Mouse (Mus musculus): ENCODE results near the gene Cep295nl. TPM values are rescaled to one million over a fixed set of nuclear protein-coding genes. Genes with fewer than 3 reads are reported as not detected.
"Not testable (repeated sequence)": the region's sequence is repeated elsewhere in the genome, so short reads cannot be mapped to it uniquely, and the experiment has no call there.

Cep295nl gene
- polyA plus RNA-seq, 1 experiment from 2014 or later = 0.15 TPM

- 66% methylated on average over 4 of the region's 4 CpGs for WGBS
- Histone ChIP-seq H3K9ac (ENCODE audit: low read depth, low read length) (no peak overlapping the region), H3K9me3 (ENCODE audit: control insufficient read depth, low read length) (no peaks in the 10 kb centered on the region), H3K4me2 (ENCODE audit: low read length) (no peak overlapping the region), H3K36me3 (ENCODE audit: control insufficient read depth, insufficient read depth, low read length) (0 out of 2 replicates have a peak, but pooled peaks cover 3% of the 10 kb centered on the region), H3K4me1 (ENCODE audit: control insufficient read depth, insufficient read depth, low read depth, low read length) (peaks cover 18% of the 10 kb centered on the region), H3K27me3 (replicated peaks; ENCODE audit: control insufficient read depth, insufficient read depth, low read length) (no peaks in the 10 kb centered on the region), H3K27ac (ENCODE audit: low read depth, low read length) (no peak overlapping the region), H3K4me3 (ENCODE audit: low read length) (no peak overlapping the region)
- no peak for ATAC-seq
Measured at GRCm38 (mm10) chr11:118321971-118322370, 20.3 kb downstream of the Cep295nl start.

DNA sequence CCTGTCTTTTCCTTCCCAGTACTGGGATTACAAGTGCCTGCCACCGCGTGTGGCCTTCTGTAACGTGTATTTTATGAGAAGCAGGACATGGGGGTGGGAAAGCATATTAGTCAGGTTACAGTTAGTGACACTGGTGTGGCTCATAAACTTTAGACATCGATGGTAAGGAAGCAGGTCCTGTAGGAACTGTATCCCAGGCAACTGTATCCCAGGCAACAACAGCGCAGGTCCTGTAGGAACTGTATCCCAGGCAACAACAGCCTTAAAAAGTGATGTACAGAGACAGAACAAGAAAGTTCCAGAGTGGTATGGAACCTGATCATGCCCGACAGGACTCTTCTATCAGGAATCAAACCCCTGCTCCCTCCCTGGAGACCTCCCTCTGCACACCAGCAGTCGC lies 20.8 kb downstream of the Cep295nl start:
- H3K9ac ChIP-seq (ENCODE audit: low read depth, low read length) = no peak overlapping the region
- ATAC-seq = peak; percentile 59
- peaks cover 13% of the 10 kb centered on the region for H3K4me1 ChIP-seq (ENCODE audit: control insufficient read depth, insufficient read depth, low read depth, low read length)
- H3K9me3 ChIP-seq (ENCODE audit: control insufficient read depth, low read length) = no peaks in the 10 kb centered on the region
- no peak overlapping the region for H3K27ac ChIP-seq (ENCODE audit: low read depth, low read length)
- H3K36me3 ChIP-seq (ENCODE audit: control insufficient read depth, insufficient read depth, low read length) = 0 out of 2 replicates have a peak, but pooled peaks cover 3% of the 10 kb centered on the region
- no peak overlapping the region; the same call in 1 of the 2 replicates for H3K4me2 ChIP-seq (ENCODE audit: low read length)
- H3K4me3 ChIP-seq (ENCODE audit: low read length) = no peak overlapping the region
- H3K27me3 ChIP-seq (replicated peaks; ENCODE audit: control insufficient read depth, insufficient read depth, low read length) = no peaks in the 10 kb centered on the region
- 56% methylated on average over 7 of the region's 7 CpGs for WGBS

DNA sequence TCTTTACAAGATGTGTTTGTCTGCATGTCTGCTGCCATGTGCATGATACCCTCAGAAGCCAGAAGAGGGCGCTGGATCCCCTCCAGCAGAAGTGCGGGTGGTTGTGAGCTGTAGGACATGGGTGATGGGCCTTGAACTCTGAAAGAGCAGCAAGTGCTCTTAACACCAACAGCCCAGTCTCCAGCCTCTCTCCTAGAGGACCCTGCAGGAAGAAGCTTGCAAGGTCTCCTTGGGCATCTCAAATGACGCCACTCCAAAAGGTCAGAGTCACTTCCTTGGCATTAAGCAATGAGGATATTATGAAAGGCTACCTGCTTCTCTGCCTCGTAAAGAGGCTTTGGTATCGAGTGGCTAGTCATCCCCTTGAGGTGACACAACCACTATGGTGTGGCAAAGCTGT lies 23.6 kb downstream of the Cep295nl start:
- Histone ChIP-seq H3K9me3 (ENCODE audit: control insufficient read depth, low read length) (no peaks in the 10 kb centered on the region), H3K4me3 (ENCODE audit: low read length) (no peak overlapping the region), H3K4me2 (ENCODE audit: low read length) (no peak overlapping the region), H3K4me1 (ENCODE audit: control insufficient read depth, insufficient read depth, low read depth, low read length) (peaks cover 9% of the 10 kb centered on the region), H3K27ac (ENCODE audit: low read depth, low read length) (no peak overlapping the region), H3K9ac (ENCODE audit: low read depth, low read length) (no peak overlapping the region), H3K36me3 (ENCODE audit: control insufficient read depth, insufficient read depth, low read length) (0 out of 2 replicates have a peak, but pooled peaks cover 3% of the 10 kb centered on the region), H3K27me3 (replicated peaks; ENCODE audit: control insufficient read depth, insufficient read depth, low read length) (no peaks in the 10 kb centered on the region)
- 66% methylated on average over 5 of the region's 5 CpGs for WGBS
- ATAC-seq = no peak

DNA sequence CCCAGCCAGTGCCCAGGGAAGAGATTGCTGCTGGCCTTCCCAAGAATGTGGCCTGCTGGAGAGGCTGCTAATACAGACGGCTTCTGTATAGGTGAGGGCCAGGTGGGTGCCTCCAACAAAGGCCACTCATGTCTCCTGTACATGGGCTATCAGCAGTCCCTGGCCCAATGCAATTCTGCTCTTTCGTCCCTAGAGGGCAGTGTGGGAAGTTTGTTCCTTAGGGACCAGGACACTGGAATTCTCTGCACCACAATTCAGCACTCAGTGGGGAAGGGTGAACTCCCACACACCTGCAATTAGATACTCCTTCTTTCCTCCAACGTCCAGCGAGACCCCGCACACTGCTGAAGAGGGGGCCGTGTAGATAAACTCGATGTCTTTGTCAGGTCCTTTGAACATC lies 25.2 kb downstream of the Cep295nl start:
- H3K27ac ChIP-seq (ENCODE audit: low read depth, low read length) = no peak overlapping the region
- no peak overlapping the region for H3K9ac ChIP-seq (ENCODE audit: low read depth, low read length)
- 0 out of 2 replicates have a peak, but pooled peaks cover 5% of the 10 kb centered on the region for H3K36me3 ChIP-seq (ENCODE audit: control insufficient read depth, insufficient read depth, low read length)
- H3K4me2 ChIP-seq (ENCODE audit: low read length) = no peak overlapping the region
- H3K27me3 ChIP-seq (replicated peaks; ENCODE audit: control insufficient read depth, insufficient read depth, low read length) = no peaks in the 10 kb centered on the region
- peaks cover 9% of the 10 kb centered on the region for H3K4me1 ChIP-seq (ENCODE audit: control insufficient read depth, insufficient read depth, low read depth, low read length)
- 0 out of 2 replicates have a peak, but pooled peaks have one; percentile 27 for ATAC-seq
- WGBS = 27% methylated on average over 7 of the region's 7 CpGs
- H3K4me3 ChIP-seq (ENCODE audit: low read length) = no peak overlapping the region
- no peaks in the 10 kb centered on the region for H3K9me3 ChIP-seq (ENCODE audit: control insufficient read depth, low read length)

GRCm38 (mm10) chr11:118316231-118316806 lies 26.0 kb downstream of the Cep295nl start:
- Histone ChIP-seq H3K4me3 (ENCODE audit: low read length) (no peak overlapping the region), H3K4me2 (ENCODE audit: low read length) (no peak overlapping the region), H3K36me3 (ENCODE audit: control insufficient read depth, insufficient read depth, low read length) (peaks cover 7% of the 10 kb centered on the region; the same call in 1 of the 2 replicates), H3K27me3 (replicated peaks; ENCODE audit: control insufficient read depth, insufficient read depth, low read length) (no peaks in the 10 kb centered on the region), H3K9ac (ENCODE audit: low read depth, low read length) (no peak overlapping the region), H3K27ac (ENCODE audit: low read depth, low read length) (no peak overlapping the region), H3K4me1 (ENCODE audit: control insufficient read depth, insufficient read depth, low read depth, low read length) (peaks cover 1% of the 10 kb centered on the region), H3K9me3 (ENCODE audit: control insufficient read depth, low read length) (no peaks in the 10 kb centered on the region)
- 82% methylated on average over 8 of the region's 8 CpGs for WGBS
- no peak for ATAC-seq

DNA sequence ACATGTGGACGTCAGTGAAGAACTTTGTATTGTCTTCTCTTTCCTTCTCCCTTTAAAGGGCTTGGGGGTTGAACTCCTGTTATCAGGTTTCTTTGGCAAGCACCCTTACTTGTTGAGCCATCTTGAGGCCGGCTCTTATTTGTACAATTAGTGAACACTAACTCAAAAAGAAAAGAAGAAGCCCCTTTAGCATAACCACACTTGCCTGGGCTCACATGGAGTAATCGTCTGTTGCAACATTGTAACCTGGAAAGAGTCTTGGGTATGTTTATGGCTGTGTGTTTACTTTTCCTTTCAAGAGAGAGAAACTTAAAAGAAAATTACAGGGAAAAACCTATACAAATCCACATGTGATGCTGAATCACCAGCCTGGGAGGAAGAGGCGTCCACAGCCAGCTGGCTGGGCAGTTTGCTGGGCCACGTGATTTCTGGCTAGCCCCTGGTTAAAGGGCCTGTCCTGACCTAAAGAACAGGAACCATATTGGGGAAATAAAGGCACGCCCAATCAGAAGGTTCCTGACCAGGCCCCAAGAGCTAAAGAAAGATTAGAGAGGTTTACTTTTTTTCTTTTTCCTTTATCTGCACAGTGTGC lies 30.1 kb downstream of the Cep295nl start:
- Histone ChIP-seq H3K36me3 (ENCODE audit: control insufficient read depth, insufficient read depth, low read length) (peaks cover 25% of the 10 kb centered on the region), H3K27ac (ENCODE audit: low read depth, low read length) (no peak overlapping the region), H3K9ac (ENCODE audit: low read depth, low read length) (no peak overlapping the region), H3K4me2 (ENCODE audit: low read length) (no peak overlapping the region), H3K4me3 (ENCODE audit: low read length) (no peak overlapping the region), H3K9me3 (ENCODE audit: control insufficient read depth, low read length) (peaks cover 5% of the 10 kb centered on the region), H3K27me3 (replicated peaks; ENCODE audit: control insufficient read depth, insufficient read depth, low read length) (no peaks in the 10 kb centered on the region), H3K4me1 (ENCODE audit: control insufficient read depth, insufficient read depth, low read depth, low read length) (no peaks in the 10 kb centered on the region)
- ATAC-seq = no peak
- WGBS = 81% methylated on average over 6 of the region's 6 CpGs

- H3K4me3 ChIP-seq (ENCODE audit: low read length); H3K27me3 ChIP-seq (replicated peaks; ENCODE audit: control insufficient read depth, insufficient read depth, low read length); H3K4me1 ChIP-seq (ENCODE audit: control insufficient read depth, insufficient read depth, low read depth, low read length); H3K4me2 ChIP-seq (ENCODE audit: low read length); H3K9ac ChIP-seq (ENCODE audit: low read depth, low read length); ATAC-seq; H3K27ac ChIP-seq (ENCODE audit: low read depth, low read length); H3K9me3 ChIP-seq (ENCODE audit: control insufficient read depth, low read length): not testable (repeated sequence)
- peaks cover 28% of the 10 kb centered on the region for H3K36me3 ChIP-seq (ENCODE audit: control insufficient read depth, insufficient read depth, low read length)
- 91% methylated on average over 2 of the region's 2 CpGs for whole genome bisulfite sequencing
Measured at GRCm38 (mm10) chr11:118307962-118308361, 34.3 kb downstream of the Cep295nl start.

- not testable (repeated sequence) for H3K27ac ChIP-seq (ENCODE audit: low read depth, low read length); H3K27me3 ChIP-seq (replicated peaks; ENCODE audit: control insufficient read depth, insufficient read depth, low read length); H3K4me1 ChIP-seq (ENCODE audit: control insufficient read depth, insufficient read depth, low read depth, low read length); H3K4me2 ChIP-seq (ENCODE audit: low read length); ATAC-seq; H3K9ac ChIP-seq (ENCODE audit: low read depth, low read length); H3K9me3 ChIP-seq (ENCODE audit: control insufficient read depth, low read length); H3K4me3 ChIP-seq (ENCODE audit: low read length)
- 88% methylated on average over 4 of the region's 4 CpGs for WGBS
- H3K36me3 ChIP-seq (ENCODE audit: control insufficient read depth, insufficient read depth, low read length) = peaks cover 16% of the 10 kb centered on the region
Measured at GRCm38 (mm10) chr11:118303959-118304358, 38.3 kb downstream of the Cep295nl start.

DNA sequence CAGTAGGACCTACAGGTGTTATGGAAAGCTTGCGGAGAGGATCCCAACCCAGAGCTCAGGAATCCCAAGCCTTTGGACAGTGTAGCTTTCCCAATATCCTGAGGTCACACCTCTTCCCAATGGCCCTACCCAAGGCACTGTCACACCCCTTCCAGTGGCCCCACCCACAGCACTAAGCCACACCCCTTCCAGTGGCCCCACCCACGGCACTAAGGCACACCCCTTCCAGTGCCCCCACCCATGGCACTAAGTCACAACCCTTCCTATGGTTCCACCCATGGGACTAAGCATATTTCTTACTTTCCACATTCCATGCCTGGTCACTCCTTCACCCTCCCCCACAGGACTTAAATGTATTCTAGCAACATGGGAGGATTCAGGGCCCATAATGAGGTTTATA lies 43.5 kb downstream of the Cep295nl start:
- peaks cover 7% of the 10 kb centered on the region for H3K36me3 ChIP-seq (ENCODE audit: control insufficient read depth, insufficient read depth, low read length)
- H3K4me1 ChIP-seq (ENCODE audit: control insufficient read depth, insufficient read depth, low read depth, low read length) = no peaks in the 10 kb centered on the region
- WGBS = 82% methylated on average over 2 of the region's 2 CpGs
- no peaks in the 10 kb centered on the region for H3K27me3 ChIP-seq (replicated peaks; ENCODE audit: control insufficient read depth, insufficient read depth, low read length)
- no peak overlapping the region for H3K4me3 ChIP-seq (ENCODE audit: low read length)
- no peak overlapping the region for H3K9ac ChIP-seq (ENCODE audit: low read depth, low read length)
- H3K9me3 ChIP-seq (ENCODE audit: control insufficient read depth, low read length) = no peaks in the 10 kb centered on the region
- no peak overlapping the region for H3K27ac ChIP-seq (ENCODE audit: low read depth, low read length)
- no peak overlapping the region for H3K4me2 ChIP-seq (ENCODE audit: low read length)
- ATAC-seq = no peak

All from hindbrain, embryonic 16.5 days (tissue).